Mouse (Mus musculus): ENCODE results near the gene Katnb1. TPM values are rescaled to one million over a fixed set of nuclear protein-coding genes. Genes with fewer than 3 reads are reported as not detected.

Gene Katnb1
- polyA plus RNA-seq, 1 experiment from 2014 or later, result 9.6 TPM

DNA sequence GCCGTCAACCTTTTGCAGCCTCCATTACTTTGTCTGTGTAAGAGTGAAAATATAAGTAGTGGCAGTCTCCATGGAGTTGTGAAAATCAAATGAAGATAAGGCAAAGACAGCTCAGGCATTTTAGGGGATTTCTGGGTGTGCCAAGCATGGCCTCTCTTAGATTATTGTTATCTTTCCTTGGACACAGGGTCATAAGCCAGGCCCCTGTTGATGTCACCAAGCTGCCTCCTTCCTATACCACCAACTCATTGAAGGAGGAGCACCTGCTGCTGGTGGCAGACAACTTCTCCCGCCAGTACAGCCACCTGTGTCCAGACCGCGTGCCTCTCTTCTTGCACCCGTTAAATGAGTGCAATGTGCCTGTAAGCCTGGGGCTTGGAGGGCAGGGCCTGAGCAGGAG, 24.6 kb upstream of the Katnb1 start:
- Histone ChIP-seq H3K27ac (replicated peaks) (no peak overlapping the region), H3K4me1 (replicated peaks) (peaks cover 46% of the 10 kb centered on the region), H3K9me3 (replicated peaks) (no peaks in the 10 kb centered on the region), H3K27me3 (no peaks in the 10 kb centered on the region), H3K4me2 (peak overlapping the region; percentile 27), H3K36me3 (replicated peaks) (no peaks in the 10 kb centered on the region), H3K9ac (no peak overlapping the region), H3K4me3 (replicated peaks) (no peak overlapping the region)
- WGBS (ENCODE audit: insufficient replicate concordance), result 28% methylated on average over 5 of the region's 5 CpGs
- peak; percentile 76 for ATAC-seq (ENCODE audit: insufficient read depth)

DNA sequence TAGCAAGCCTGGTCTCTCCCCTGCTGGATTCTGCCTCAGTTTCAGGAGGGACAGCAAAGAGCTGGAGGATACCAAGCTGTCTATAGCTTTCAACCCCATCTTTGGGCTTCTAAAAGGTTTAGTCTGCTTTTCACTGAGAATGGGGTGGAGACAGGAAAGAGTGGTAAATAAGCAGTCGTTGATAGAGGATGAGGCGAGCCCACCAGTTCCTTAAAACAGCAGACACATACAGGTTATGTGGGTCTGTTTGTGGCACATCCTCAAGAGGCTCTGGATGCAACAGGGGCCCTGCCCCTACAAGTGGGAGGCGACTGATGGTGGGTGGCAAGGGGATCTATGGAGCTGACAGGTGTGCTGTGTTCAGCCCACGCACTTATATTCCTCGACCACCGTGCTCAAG, 22.3 kb upstream of the Katnb1 start:
- peaks cover 46% of the 10 kb centered on the region for H3K4me1 ChIP-seq (replicated peaks)
- H3K27me3 ChIP-seq, result no peaks in the 10 kb centered on the region
- no peak overlapping the region for H3K27ac ChIP-seq (replicated peaks)
- H3K4me2 ChIP-seq, result no peak overlapping the region
- WGBS (ENCODE audit: insufficient replicate concordance), result 23% methylated on average over 6 of the region's 6 CpGs
- ATAC-seq (ENCODE audit: insufficient read depth), result no peak
- no peaks in the 10 kb centered on the region for H3K36me3 ChIP-seq (replicated peaks)
- H3K9me3 ChIP-seq (replicated peaks), result no peaks in the 10 kb centered on the region
- no peak overlapping the region for H3K4me3 ChIP-seq (replicated peaks)
- H3K9ac ChIP-seq, result no peak overlapping the region

DNA sequence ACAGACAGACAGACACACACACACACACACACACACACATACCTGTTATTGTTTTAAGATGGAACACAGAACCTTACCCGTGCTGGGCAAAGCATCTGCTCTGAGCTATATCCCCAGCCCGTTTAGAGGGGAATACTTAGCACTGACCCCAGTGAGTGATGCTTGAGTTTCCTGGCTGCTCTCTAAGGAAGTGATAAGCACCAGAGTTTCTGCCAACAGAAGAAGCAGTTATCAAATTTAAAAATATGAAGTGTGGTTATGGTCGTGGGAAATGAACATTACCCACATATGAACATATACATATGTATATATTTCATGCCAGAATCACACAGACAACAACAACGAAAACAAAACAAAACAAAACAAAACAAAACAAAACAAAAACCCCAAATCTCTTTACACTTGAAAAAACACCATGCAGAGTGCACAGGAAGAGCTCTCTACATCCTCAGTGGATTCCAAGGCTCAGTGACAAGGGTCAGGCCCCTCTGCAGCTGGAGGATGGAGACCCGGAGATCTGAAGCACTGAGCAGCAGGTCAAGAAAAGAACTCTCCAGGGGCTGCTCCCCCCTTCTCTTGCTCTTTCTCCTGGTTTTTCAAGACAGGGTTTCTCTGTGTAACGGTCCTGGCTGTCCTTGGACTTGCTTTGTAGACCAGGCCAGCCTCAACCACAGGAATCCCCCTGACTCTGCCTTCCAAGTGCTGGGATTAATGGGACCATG, 21.0 kb upstream of the Katnb1 start:
- WGBS (ENCODE audit: insufficient replicate concordance), result 26% methylated on average over 6 of the region's 6 CpGs
- Histone ChIP-seq H3K36me3 (replicated peaks) (no peaks in the 10 kb centered on the region), H3K27ac (replicated peaks) (no peak overlapping the region), H3K4me1 (replicated peaks) (peaks cover 40% of the 10 kb centered on the region), H3K27me3 (no peaks in the 10 kb centered on the region), H3K9ac (no peak overlapping the region), H3K9me3 (replicated peaks) (no peaks in the 10 kb centered on the region), H3K4me3 (replicated peaks) (no peak overlapping the region), H3K4me2 (no peak overlapping the region)
- ATAC-seq (ENCODE audit: insufficient read depth), result no peak

DNA sequence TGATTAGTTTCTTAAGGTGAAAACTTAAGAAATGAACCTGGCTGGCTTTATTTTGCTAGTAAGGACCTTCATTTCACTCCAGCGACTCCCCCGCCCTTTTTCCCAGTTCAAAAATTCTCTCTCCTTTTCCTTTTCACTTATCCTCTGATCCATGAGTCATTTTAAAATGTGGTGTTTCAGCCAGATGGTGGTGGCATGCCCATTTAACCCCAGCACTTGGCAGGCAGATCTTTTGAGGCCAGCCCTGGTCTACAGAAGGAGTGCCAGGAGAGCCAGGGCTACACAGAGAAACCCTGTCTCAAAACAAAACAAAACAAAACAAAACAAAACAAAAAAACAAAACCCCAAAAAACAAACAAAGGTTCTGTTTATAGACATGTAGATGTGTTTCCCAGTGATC, 16.5 kb upstream of the Katnb1 start:
- ATAC-seq (ENCODE audit: insufficient read depth), result no peak
- Histone ChIP-seq H3K36me3 (replicated peaks) (no peaks in the 10 kb centered on the region), H3K4me2 (no peak overlapping the region), H3K9ac (no peak overlapping the region), H3K27me3 (no peaks in the 10 kb centered on the region), H3K4me1 (replicated peaks) (no peaks in the 10 kb centered on the region), H3K9me3 (replicated peaks) (no peaks in the 10 kb centered on the region), H3K27ac (replicated peaks) (no peak overlapping the region), H3K4me3 (replicated peaks) (no peak overlapping the region)
- WGBS (ENCODE audit: insufficient replicate concordance), result 67% methylated on average over 2 of the region's 2 CpGs

DNA sequence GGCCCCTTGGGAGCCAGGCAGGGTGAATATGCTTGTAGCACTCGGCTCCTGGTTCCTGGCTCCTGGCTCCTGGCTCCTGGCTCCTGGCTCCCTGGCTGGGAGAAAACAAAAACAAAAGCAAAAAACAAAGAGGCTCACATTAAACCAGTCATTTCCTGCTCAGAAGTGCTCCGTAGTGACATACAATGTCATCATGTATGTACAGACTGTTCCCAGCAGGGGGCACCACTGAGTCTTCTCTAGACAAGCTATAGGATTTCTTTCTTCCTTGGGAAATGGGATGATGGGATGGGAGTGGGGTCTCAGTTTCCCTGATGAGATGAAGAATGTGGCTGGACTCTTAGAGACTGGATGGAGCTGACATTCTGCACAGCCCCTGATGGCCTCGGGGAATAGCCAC, 13.4 kb upstream of the Katnb1 start:
- Histone ChIP-seq H3K4me2 (no peak overlapping the region), H3K4me1 (replicated peaks) (no peaks in the 10 kb centered on the region), H3K9me3 (replicated peaks) (no peaks in the 10 kb centered on the region), H3K27me3 (no peaks in the 10 kb centered on the region), H3K27ac (replicated peaks) (no peak overlapping the region), H3K4me3 (replicated peaks) (no peak overlapping the region), H3K9ac (no peak overlapping the region), H3K36me3 (replicated peaks) (no peaks in the 10 kb centered on the region)
- ATAC-seq (ENCODE audit: insufficient read depth), result no peak
- WGBS (ENCODE audit: insufficient replicate concordance), result 32% methylated on average over 3 of the region's 3 CpGs

DNA sequence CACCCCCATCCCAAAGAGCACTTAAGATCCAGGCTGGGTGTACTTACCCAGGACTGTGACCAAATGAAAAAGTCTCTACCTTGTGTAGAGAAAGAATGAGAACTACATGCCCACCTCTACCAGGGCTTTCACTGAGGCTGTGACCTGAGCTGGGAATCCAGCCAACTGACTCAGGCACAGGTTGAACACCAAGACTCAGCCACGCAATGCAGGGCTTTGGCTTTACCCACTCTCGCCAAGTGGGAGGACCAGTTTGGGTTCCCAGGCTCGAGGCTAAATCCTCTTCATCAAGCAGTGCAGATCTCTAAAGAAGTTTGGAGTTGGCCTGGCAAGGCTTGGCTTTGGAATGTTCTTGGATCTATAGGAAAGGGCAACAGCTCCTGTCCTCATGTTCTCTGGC, 5.5 kb upstream of the Katnb1 start:
- no peak for ATAC-seq (ENCODE audit: insufficient read depth)
- Histone ChIP-seq H3K27me3 (no peaks in the 10 kb centered on the region), H3K4me2 (no peak overlapping the region), H3K9me3 (replicated peaks) (no peaks in the 10 kb centered on the region), H3K36me3 (replicated peaks) (no peaks in the 10 kb centered on the region), H3K4me3 (replicated peaks) (no peak overlapping the region), H3K4me1 (replicated peaks) (peaks cover 13% of the 10 kb centered on the region), H3K9ac (no peak overlapping the region), H3K27ac (replicated peaks) (no peak overlapping the region)
- WGBS (ENCODE audit: insufficient replicate concordance), result 64% methylated on average over 3 of the region's 3 CpGs

DNA sequence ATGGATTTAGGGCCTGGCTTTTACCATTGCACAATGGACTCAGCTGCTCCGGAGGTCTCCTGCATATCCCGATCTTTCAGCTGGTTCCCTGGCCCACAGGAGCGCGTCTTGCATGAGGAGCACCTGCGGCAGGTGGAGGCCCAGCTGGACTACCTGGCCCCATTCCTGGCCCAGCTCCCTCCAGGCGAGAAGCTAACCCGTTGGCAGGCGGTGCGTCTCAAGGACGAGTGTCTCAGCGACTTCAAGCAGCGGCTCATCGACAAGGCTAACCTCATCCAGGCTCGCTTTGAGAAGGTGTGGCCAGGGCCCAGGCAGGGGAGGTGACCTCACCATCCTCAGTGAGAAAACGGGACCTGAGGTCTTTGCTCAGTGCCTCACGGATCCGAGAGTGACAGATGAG, 4.8 kb upstream of the Katnb1 start:
- no peak overlapping the region for H3K4me3 ChIP-seq (replicated peaks)
- no peak overlapping the region for H3K9ac ChIP-seq
- WGBS (ENCODE audit: insufficient replicate concordance), result 70% methylated on average over 17 of the region's 17 CpGs
- H3K4me1 ChIP-seq (replicated peaks), result peaks cover 13% of the 10 kb centered on the region
- no peaks in the 10 kb centered on the region for H3K36me3 ChIP-seq (replicated peaks)
- no peaks in the 10 kb centered on the region for H3K9me3 ChIP-seq (replicated peaks)
- H3K27ac ChIP-seq (replicated peaks), result no peak overlapping the region
- no peak overlapping the region for H3K4me2 ChIP-seq
- no peaks in the 10 kb centered on the region for H3K27me3 ChIP-seq
- ATAC-seq (ENCODE audit: insufficient read depth), result no peak

DNA sequence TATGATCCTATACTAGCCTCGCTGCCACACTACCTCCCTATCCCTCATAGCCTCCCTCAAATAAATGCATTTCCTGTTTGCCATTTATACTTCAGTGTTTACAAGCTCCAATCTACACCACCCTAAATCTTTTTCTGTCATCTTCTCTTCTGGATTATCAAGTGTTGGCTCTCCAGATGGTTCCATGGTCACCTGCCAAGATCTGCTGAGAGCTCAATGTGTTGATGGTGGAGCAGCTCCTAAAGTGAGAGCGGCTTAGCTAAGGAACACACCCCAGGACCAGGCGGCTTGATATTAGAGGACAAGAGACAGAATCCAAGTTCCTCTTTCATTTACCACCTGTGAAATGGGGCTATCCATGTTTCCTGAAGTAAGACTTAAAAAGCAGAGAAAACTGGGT, 2.9 kb upstream of the Katnb1 start:
- Histone ChIP-seq H3K4me2 (no peak overlapping the region), H3K4me1 (replicated peaks) (peaks cover 28% of the 10 kb centered on the region), H3K27me3 (no peaks in the 10 kb centered on the region), H3K4me3 (replicated peaks) (no peak overlapping the region), H3K36me3 (replicated peaks) (no peaks in the 10 kb centered on the region), H3K9me3 (replicated peaks) (no peaks in the 10 kb centered on the region), H3K9ac (no peak overlapping the region), H3K27ac (replicated peaks) (no peak overlapping the region)
- no peak for ATAC-seq (ENCODE audit: insufficient read depth)
- WGBS (ENCODE audit: insufficient replicate concordance), result 65% methylated on average over 3 of the region's 3 CpGs

DNA sequence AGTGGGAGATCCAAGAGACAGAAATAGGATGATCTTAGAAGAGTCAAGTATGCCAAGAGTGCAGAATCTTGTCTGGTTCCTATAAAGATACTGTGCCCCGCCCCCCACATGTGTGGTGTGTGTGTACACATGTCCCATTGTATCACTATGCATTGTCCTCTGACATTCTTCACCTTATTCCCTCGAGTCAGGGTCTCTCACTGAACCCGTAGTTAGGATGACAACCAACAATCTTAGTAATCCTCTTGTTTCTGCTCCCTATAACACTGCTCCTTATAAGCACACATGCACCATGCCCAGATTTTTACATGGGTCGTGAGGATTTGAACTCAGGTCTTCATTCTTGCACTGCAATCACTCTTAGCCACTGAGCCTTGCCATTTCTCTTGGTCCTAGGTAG, 1.7 kb upstream of the Katnb1 start:
- ATAC-seq (ENCODE audit: insufficient read depth), result no peak
- Histone ChIP-seq H3K9me3 (replicated peaks) (no peaks in the 10 kb centered on the region), H3K36me3 (replicated peaks) (peaks cover 8% of the 10 kb centered on the region; the same call in 1 of the 2 replicates), H3K4me1 (replicated peaks) (peaks cover 31% of the 10 kb centered on the region), H3K27ac (replicated peaks) (no peak overlapping the region), H3K4me2 (peak overlapping the region; percentile 83), H3K27me3 (no peaks in the 10 kb centered on the region), H3K4me3 (replicated peaks) (peak overlapping the region; percentile 85; the same call in 1 of the 2 replicates), H3K9ac (no peak overlapping the region)
- WGBS (ENCODE audit: insufficient replicate concordance), result 72% methylated on average over 4 of the region's 4 CpGs

DNA sequence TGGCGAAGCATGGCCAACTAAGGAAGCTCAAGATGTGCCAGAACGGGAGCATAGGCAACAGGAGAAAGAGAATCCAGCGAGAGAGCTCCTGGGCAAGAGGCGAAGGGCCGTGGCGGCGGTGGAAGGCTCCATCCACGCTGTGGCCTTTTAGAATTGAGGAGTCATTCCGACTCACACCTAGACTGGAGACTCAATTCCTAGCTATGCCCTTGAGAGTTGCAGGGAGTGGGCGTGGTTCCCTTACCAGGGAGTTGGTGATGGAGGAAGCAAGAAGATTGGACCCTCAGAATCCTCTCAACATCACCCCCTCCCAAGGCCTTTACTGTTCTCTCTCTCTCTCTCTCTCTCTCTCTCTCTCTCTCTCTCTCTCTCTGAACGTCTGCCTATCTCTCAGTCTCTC, 664 bp downstream of the Katnb1 start:
- Histone ChIP-seq H3K4me1 (replicated peaks) (peaks cover 53% of the 10 kb centered on the region), H3K27ac (replicated peaks) (peak overlapping the region; percentile 75)

DNA sequence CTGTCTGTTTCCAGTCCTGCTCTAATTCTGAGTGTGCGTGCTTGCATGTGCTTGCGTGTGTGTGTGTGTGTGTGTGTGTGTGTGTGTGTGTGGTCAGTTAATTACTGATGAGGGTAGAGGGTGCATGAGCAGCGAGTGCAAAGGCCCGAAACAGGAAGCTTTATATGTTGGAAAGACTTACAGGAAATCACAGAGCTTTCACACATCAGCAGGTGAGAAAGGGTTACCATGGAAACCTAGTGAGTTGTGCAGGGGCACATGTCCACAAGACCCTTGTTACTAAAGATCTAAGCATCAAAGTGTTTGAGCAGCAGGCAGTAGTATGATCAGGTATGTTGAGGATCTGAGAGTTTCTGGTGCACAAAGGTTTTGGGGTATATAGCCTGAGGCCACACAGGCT, 3.3 kb downstream of the Katnb1 start:
- no peak for ATAC-seq (ENCODE audit: insufficient read depth)
- Histone ChIP-seq H3K27me3 (no peaks in the 10 kb centered on the region), H3K4me3 (replicated peaks) (no peak overlapping the region), H3K4me2 (no peak overlapping the region), H3K9me3 (replicated peaks) (no peaks in the 10 kb centered on the region), H3K27ac (replicated peaks) (no peak overlapping the region), H3K4me1 (replicated peaks) (peaks cover 53% of the 10 kb centered on the region), H3K9ac (no peak overlapping the region), H3K36me3 (replicated peaks) (peaks cover 28% of the 10 kb centered on the region)
- 85% methylated on average over 4 of the region's 4 CpGs for WGBS (ENCODE audit: insufficient replicate concordance)

More for the DNA sequence above, 664 bp downstream of the Katnb1 start:
- Histone ChIP-seq H3K4me3 (replicated peaks) (peak overlapping the region; percentile 85), H3K36me3 (replicated peaks) (peaks cover 17% of the 10 kb centered on the region; the same call in 1 of the 2 replicates), H3K27me3 (no peaks in the 10 kb centered on the region), H3K9ac (peak overlapping the region; percentile 76), H3K4me2 (peak overlapping the region; percentile 92), H3K9me3 (replicated peaks) (no peaks in the 10 kb centered on the region)
- 8% methylated on average over 11 of the region's 11 CpGs for WGBS (ENCODE audit: insufficient replicate concordance)
- no peak for ATAC-seq (ENCODE audit: insufficient read depth)
